Comparison of ENCODE assay signal across 7 mouse cellular contexts in the genomic region with DNA sequence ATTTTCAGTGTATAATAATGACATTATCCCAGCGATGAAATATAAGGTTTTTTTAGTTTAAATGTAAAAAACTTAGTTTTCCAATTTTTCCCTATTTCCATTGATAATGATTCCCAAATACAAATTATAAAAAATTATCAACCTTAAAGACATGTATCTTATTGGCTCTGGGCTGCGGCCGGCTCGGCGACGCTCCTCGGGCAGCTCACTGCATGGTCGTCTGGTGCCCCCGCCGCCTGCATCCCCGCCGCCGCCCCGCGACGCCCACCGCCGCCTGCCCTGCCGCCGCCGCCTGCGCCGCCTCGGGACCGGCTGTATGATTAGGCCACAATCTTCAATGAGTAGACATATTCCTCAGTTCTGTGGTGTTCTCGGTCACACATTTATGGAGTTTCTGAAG. TPM values are rescaled to one million over a fixed set of nuclear protein-coding genes. Genes with fewer than 3 reads are reported as not detected.
ATAC-seq lines count a peak whose summit lies in the region.
"Not testable (repeated sequence)": the region's sequence is repeated elsewhere in the genome, so short reads cannot be mapped to it uniquely, and the experiment has no call there.
"Had no signal": no experiment of that assay in that cellular context is flagged by ENCODE, and none has a peak within 500 bp of the region (broad histone marks: within the 10 kb centered on the region; RNA-seq: fewer than 3 reads in every experiment).

No protein-coding gene starts in this region.

- H3K4me2 ChIP-seq in liver, embryonic 12.5 days; midbrain, embryonic 12.5 days (replicated peaks): not testable (repeated sequence)

- H3K36me3 ChIP-seq in liver, embryonic 12.5 days; midbrain, embryonic 12.5 days: not testable (repeated sequence)

- not testable (repeated sequence) for H3K9ac ChIP-seq in liver, embryonic 12.5 days; midbrain, embryonic 12.5 days (replicated peaks)

- not testable (repeated sequence) for H3K4me3 ChIP-seq in liver, embryonic 12.5 days; midbrain, embryonic 12.5 days

- H3K27ac ChIP-seq in liver, embryonic 12.5 days; midbrain, embryonic 12.5 days (replicated peaks): not testable (repeated sequence)

- not testable (repeated sequence) for H3K4me1 ChIP-seq in liver, embryonic 12.5 days; midbrain, embryonic 12.5 days

- WGBS in liver, embryonic 12.5 days (ENCODE audit: insufficient replicate concordance): 58% methylated on average over 13 of the region's 26 CpGs
- 56% methylated on average over 17 of the region's 26 CpGs for WGBS in midbrain, embryonic 12.5 days

- 0 out of 2 replicates have a peak, but pooled peaks have one; percentile 45 for ATAC-seq in common myeloid progenitor, adult 5-6 weeks (replicated peaks; ENCODE audit: low read depth, poor library complexity, severe bottlenecking)
- ATAC-seq in granulocyte monocyte progenitor cell, adult 5-6 weeks (replicated peaks; ENCODE audit: poor library complexity, severe bottlenecking): peak; percentile 69; the same call in 1 of the 2 replicates
- ATAC-seq in liver, embryonic 12.5 days: 0 out of 2 replicates have a peak, but pooled peaks have one; percentile 49
- peak; percentile 71 for ATAC-seq in megakaryocyte, adult 5-6 weeks (ENCODE audit: poor library complexity, severe bottlenecking)
- peak; percentile 72; the same call in 1 of the 2 replicates for ATAC-seq in midbrain, embryonic 12.5 days (ENCODE audit: low FRiP score, low read depth)

- not testable (repeated sequence) for H3K27me3 ChIP-seq in liver, embryonic 12.5 days (replicated peaks); midbrain, embryonic 12.5 days

- H3K9me3 ChIP-seq in liver, embryonic 12.5 days (replicated peaks); midbrain, embryonic 12.5 days: not testable (repeated sequence)

RNA-seq across cellular contexts. Expression of gene Entpd1, which starts 9.4 kb away (rescaled TPM):
- 7.8 and 11.9 TPM in 2 replicates for total RNA-seq in common myeloid progenitor, adult 5-6 weeks (2017)
- total RNA-seq in granulocyte monocyte progenitor cell, adult 5-6 weeks (2014; fragmentation: Nextera tagmentation): 4.0 and 12.1 TPM in 2 replicates
- 12.8 and 15.0 TPM in 2 replicates for total RNA-seq in granulocyte monocyte progenitor cell, adult 5-6 weeks (2017)
- polyA plus RNA-seq in liver, embryonic 12.5 days (2016; fragmentation: Nextera tagmentation; extraction: Ambion mirVana): 2.6 TPM in 2 replicates
- 21.8 and 22.3 TPM in 2 replicates for total RNA-seq in megakaryocyte, adult 5-6 weeks (2015)
- 44.0 and 51.9 TPM in 2 replicates for total RNA-seq in megakaryocyte, adult 5-6 weeks (2017)
- 9.8 and 10.3 TPM in 2 replicates for polyA plus RNA-seq in midbrain, embryonic 12.5 days (2016; fragmentation: Nextera tagmentation; extraction: Ambion mirVana)
- polyA plus RNA-seq: C2C12, G1E had no signal

RNA-seq across cellular contexts. Expression of gene Tctn3, which starts 9.6 kb away (rescaled TPM):
- 6.0 and 6.8 TPM in 2 replicates for total RNA-seq in common myeloid progenitor, adult 5-6 weeks (2017)
- 6.6 and 9.2 TPM in 2 replicates for total RNA-seq in granulocyte monocyte progenitor cell, adult 5-6 weeks (2014; fragmentation: Nextera tagmentation)
- total RNA-seq in granulocyte monocyte progenitor cell, adult 5-6 weeks (2017): 3.5 and 4.0 TPM in 2 replicates
- 3.6 and 3.9 TPM in 2 replicates for polyA plus RNA-seq in liver, embryonic 12.5 days (2016; fragmentation: Nextera tagmentation; extraction: Ambion mirVana)
- total RNA-seq in megakaryocyte, adult 5-6 weeks (2015): 2.5 and 5.8 TPM in 2 replicates
- 1.6 and 3.2 TPM in 2 replicates for total RNA-seq in megakaryocyte, adult 5-6 weeks (2017)
- polyA plus RNA-seq in midbrain, embryonic 12.5 days (2016; fragmentation: Nextera tagmentation; extraction: Ambion mirVana): 14.4 and 14.7 TPM in 2 replicates

RNA-seq across cellular contexts. Expression of gene Aldh18a1, which starts 33.4 kb away (rescaled TPM):
- 49.1 and 58.7 TPM in 2 replicates for total RNA-seq in common myeloid progenitor, adult 5-6 weeks (2017)
- total RNA-seq in granulocyte monocyte progenitor cell, adult 5-6 weeks (2014; fragmentation: Nextera tagmentation): 34.7 and 35.8 TPM in 2 replicates
- 34.4 and 36.8 TPM in 2 replicates for total RNA-seq in granulocyte monocyte progenitor cell, adult 5-6 weeks (2017)
- 67.4 and 68.8 TPM in 2 replicates for polyA plus RNA-seq in liver, embryonic 12.5 days (2016; fragmentation: Nextera tagmentation; extraction: Ambion mirVana)
- 8.3 and 10.5 TPM in 2 replicates for total RNA-seq in megakaryocyte, adult 5-6 weeks (2015)
- total RNA-seq in megakaryocyte, adult 5-6 weeks (2017): 6.5 and 7.6 TPM in 2 replicates
- 96.0 and 100 TPM in 2 replicates for polyA plus RNA-seq in midbrain, embryonic 12.5 days (2016; fragmentation: Nextera tagmentation; extraction: Ambion mirVana)
